Mouse (Mus musculus) heart, embryonic 14.5 days (tissue): Measurements from ENCODE around the gene Tmem8b. TPM values are rescaled to one million over a fixed set of nuclear protein-coding genes. Genes with fewer than 3 reads are reported as not detected.

Source experiments
- ATAC-seq: fragments of 200-750 bp; cut with Nextera tagmentation; 2 replicates; pipeline ENCODE4 v1.8.0; 2017; ENCODE audit warnings: low read depth, moderate TSS enrichment; ENCODE audit not compliant: insufficient number of reproducible peaks, insufficient read depth, low FRiP score
- H3K27ac ChIP-seq, 2 experiments: fragments of 200-500 bp in 1 of 2; fragments of 300-500 bp in 1 of 2; sonication (generic) in 1 of 2; replicated peaks in 1 of 2; 2 replicates each; pipeline ENCODE4 v1.5.1; 2012 to 2014; ENCODE audit warnings: low read depth in 2 of 2, low read length in 2 of 2, control low read depth in 1 of 2, mild to moderate bottlenecking in 1 of 2, mixed read lengths in 1 of 2; ENCODE audit not compliant: control insufficient read depth in 1 of 2, insufficient read depth in 1 of 2
- H3K27me3 ChIP-seq: fragments of 300-500 bp; sonication (generic); 2 replicates; pipeline ENCODE4 v1.6.1; 2014; ENCODE audit warnings: mild to moderate bottlenecking, low read length, control low read depth; ENCODE audit not compliant: control insufficient read depth, insufficient read depth
- H3K36me3 ChIP-seq: fragments of 300-500 bp; sonication (generic); 2 replicates; pipeline ENCODE4 v1.6.1; 2014; ENCODE audit warnings: mild to moderate bottlenecking, control low read depth, low read length, mixed read lengths; ENCODE audit not compliant: control insufficient read depth, insufficient read depth
- H3K4me1 ChIP-seq, 2 experiments: fragments of 200-500 bp in 1 of 2; fragments of 300-500 bp in 1 of 2; sonication (generic) in 1 of 2; 2 replicates each; pipeline ENCODE4 v1.6.1; 2012 to 2014; ENCODE audit warnings: low read length in 2 of 2, control low read depth in 1 of 2, mixed read lengths in 1 of 2; ENCODE audit not compliant: control insufficient read depth in 2 of 2, insufficient read depth in 2 of 2
- H3K4me2 ChIP-seq: fragments of 300-500 bp; sonication (generic); 2 replicates; pipeline ENCODE4 v1.6.1; 2014; ENCODE audit warnings: mild to moderate bottlenecking, low read length
- H3K4me3 ChIP-seq, 2 experiments: fragments of 200-500 bp in 1 of 2; fragments of 300-500 bp in 1 of 2; sonication (generic) in 1 of 2; 2 replicates each; pipeline ENCODE4 v1.5.1; 2012 to 2014; ENCODE audit warnings: low read length in 2 of 2, mild to moderate bottlenecking in 2 of 2, control low read depth in 1 of 2, low read depth in 1 of 2, moderate library complexity in 1 of 2; ENCODE audit not compliant: control insufficient read depth in 1 of 2, insufficient read depth in 1 of 2
- H3K9ac ChIP-seq: fragments of 300-500 bp; sonication (generic); 2 replicates; pipeline ENCODE4 v1.6.1; 2014; ENCODE audit warnings: mild to moderate bottlenecking, low read length
- H3K9me3 ChIP-seq: fragments of 300-500 bp; sonication (generic); 2 replicates; pipeline ENCODE4 v1.6.1; 2016; ENCODE audit warnings: low read length, control low read depth; ENCODE audit not compliant: control insufficient read depth
- WGBS: fragments of 180-500 bp; shearing (Covaris S2); extraction: QIAGEN DNeasy Blood & Tissue Kit; methylation state at CpG from one replicate; pipeline ENCODE4 v1.1.7; 2014; 5-methylcytosine and 5-hydroxymethylcytosine counted together
- polyA plus RNA-seq: library from polyadenylated mRNA; unstranded; fragments of >200 nt; fragmentation: Nextera tagmentation; extraction: Ambion mirVana; gene quantifications from 2 replicates; pipeline ENCODE4 v1.2.1, GENCODE M21; 2014

Tmem8b gene
- polyA plus RNA-seq, 1 experiment from 2014 or later = 4.5 TPM

DNA sequence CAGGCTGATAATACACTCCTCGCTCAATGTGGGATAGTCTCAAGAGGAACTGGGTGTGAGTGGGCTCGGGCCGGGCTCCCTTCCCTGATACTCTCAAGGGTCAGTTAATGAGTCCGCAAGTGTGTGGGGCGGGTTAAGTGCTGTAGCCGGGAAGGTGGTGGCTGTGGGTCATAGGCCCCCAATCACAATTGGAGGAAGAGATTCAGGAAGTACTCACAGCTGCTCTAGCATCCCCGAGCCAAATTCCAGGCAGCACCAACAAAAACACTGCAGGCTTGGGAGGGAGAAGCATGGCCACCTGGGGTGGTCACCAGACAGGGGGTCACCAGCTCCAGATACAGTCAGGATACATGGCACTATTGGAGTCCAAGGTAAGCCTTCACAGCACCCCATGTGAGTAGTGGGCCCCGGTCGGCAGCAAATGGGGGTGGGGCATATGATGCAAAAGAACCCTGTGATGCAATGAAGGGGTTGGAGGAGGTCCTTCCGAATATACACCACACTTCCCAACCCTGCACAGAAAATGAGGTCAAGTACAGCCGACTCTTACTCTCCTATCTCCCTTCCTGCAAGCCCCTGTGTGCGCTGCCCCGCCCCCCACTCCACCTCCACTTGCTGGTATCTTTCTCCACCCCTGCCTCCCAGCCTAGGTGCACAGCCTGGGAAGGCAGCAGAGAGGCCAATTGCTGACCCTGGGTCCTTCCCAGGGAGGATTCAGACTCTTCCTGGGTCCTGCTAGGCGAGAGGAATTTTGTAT is 61.2 kb downstream of the Tmem8b start, which contains the start of gene Spaar:
Gene Spaar, plus strand, starts transcription at position 241 of the 757 bp plus-strand sequence.
- Histone ChIP-seq H3K4me2 (peak within 1 kb of the TSS; percentile 43), H3K9me3 (no peaks in the 10 kb centered on the region)
- ATAC-seq = no peak

DNA sequence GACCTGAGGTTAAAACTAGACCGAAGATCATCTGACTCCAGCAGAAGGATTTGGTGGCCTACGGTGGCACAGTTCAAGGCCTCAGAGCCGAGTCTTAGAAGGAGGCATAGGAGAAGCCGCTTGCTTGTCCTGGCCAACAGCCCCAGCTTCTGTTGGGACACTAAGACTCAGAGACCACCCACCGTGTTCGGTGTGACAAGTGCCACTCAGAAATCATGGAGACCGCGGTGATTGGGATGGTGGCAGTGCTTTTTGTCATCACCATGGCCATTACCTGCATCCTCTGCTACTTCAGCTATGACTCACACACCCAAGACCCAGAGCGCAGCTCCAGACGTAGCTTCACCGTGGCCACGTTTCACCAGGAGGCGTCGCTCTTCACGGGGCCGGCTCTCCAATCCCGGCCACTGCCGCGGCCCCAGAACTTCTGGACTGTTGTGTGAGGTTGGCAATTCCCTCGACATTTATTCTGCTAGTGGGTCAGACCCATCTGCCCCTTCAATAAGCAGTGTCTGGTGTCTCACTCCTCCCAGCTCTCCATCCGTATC is 62.1 kb downstream of the Tmem8b start:
- H3K4me1 ChIP-seq = peaks cover 51 to 56% of the 10 kb centered on the region in 2 experiments

More for the DNA sequence above, 61.2 kb downstream of the Tmem8b start, which contains the start of gene Spaar:
- Histone ChIP-seq H3K36me3 (no peaks in the 10 kb centered on the region), H3K4me1 (peaks cover 51 to 56% of the 10 kb centered on the region in 2 experiments), H3K9ac (peak within 1 kb of the TSS; percentile 18), H3K4me3 (no peak within 1 kb of the TSS), H3K27ac (peak within 1 kb of the TSS; percentile 80 to 83), H3K27me3 (no peaks in the 10 kb centered on the region)
- WGBS = 32% methylated on average over 14 of the region's 14 CpGs

DNA sequence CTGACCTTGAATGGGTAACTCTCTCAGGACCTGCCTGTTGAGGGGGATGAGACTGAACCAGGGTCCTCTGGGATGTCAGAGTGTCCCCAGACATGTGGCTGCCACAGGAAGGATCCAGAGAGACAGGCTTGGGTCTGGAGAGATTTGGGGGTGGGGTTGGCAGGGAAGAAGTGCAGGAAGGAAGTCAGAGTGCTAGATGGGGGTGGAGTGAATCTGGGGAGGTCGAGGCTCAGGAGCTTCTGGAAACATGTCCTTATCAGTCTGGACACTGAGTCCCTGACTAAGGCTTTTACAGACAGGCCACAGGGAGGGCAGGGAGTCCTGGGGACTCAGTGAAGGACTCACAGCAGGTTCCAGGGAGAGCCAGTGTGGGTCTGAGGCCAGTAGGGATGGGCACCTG is 63.4 kb downstream of the Tmem8b start:
- H3K4me2 ChIP-seq = no peak overlapping the region
- ATAC-seq = no peak
- WGBS = 0% methylated on average over 1 of the region's 1 CpGs
- H3K36me3 ChIP-seq = no peaks in the 10 kb centered on the region
- H3K27me3 ChIP-seq = no peaks in the 10 kb centered on the region
- no peak overlapping the region for H3K9ac ChIP-seq
- H3K9me3 ChIP-seq = no peaks in the 10 kb centered on the region
- H3K4me3 ChIP-seq = no peak overlapping the region
- peaks cover 50% of the 10 kb centered on the region in 2 experiments for H3K4me1 ChIP-seq
- H3K27ac ChIP-seq = no peak overlapping the region

More for the DNA sequence above, 62.1 kb downstream of the Tmem8b start:
- WGBS = 52% methylated on average over 21 of the region's 21 CpGs
- ATAC-seq = no peak
- Histone ChIP-seq H3K4me2 (0 out of 2 replicates have a peak overlapping the region, but pooled peaks have one; percentile 9), H3K27ac (peak overlapping the region; percentile 39 to 80; a peak in 3 of 4 replicates), H3K4me3 (no peak overlapping the region), H3K9ac (no peak overlapping the region), H3K9me3 (no peaks in the 10 kb centered on the region), H3K27me3 (no peaks in the 10 kb centered on the region), H3K36me3 (no peaks in the 10 kb centered on the region)

GRCm38 (mm10) chr4:43733186-43733585 is 64.4 kb downstream of the Tmem8b start:
- no peak overlapping the region for H3K9ac ChIP-seq
- no peaks in the 10 kb centered on the region for H3K27me3 ChIP-seq
- no peak overlapping the region for H3K4me2 ChIP-seq
- peaks cover 40% of the 10 kb centered on the region in 2 experiments for H3K4me1 ChIP-seq
- 57% methylated on average over 5 of the region's 5 CpGs for WGBS
- no peak for ATAC-seq
- H3K4me3 ChIP-seq = no peak overlapping the region
- no peaks in the 10 kb centered on the region for H3K36me3 ChIP-seq
- no peak overlapping the region for H3K27ac ChIP-seq
- no peaks in the 10 kb centered on the region for H3K9me3 ChIP-seq

GRCm38 (mm10) chr4:43737144-43737543 is 68.4 kb downstream of the Tmem8b start:
- no peak for ATAC-seq
- H3K27ac ChIP-seq = no peak overlapping the region
- peaks cover 9 to 10% of the 10 kb centered on the region in 2 experiments for H3K4me1 ChIP-seq
- no peak overlapping the region for H3K4me3 ChIP-seq
- no peaks in the 10 kb centered on the region for H3K9me3 ChIP-seq
- no peak overlapping the region for H3K9ac ChIP-seq
- H3K36me3 ChIP-seq = no peaks in the 10 kb centered on the region
- WGBS = 70% methylated on average over 6 of the region's 6 CpGs
- no peak overlapping the region for H3K4me2 ChIP-seq
- H3K27me3 ChIP-seq = no peaks in the 10 kb centered on the region

DNA sequence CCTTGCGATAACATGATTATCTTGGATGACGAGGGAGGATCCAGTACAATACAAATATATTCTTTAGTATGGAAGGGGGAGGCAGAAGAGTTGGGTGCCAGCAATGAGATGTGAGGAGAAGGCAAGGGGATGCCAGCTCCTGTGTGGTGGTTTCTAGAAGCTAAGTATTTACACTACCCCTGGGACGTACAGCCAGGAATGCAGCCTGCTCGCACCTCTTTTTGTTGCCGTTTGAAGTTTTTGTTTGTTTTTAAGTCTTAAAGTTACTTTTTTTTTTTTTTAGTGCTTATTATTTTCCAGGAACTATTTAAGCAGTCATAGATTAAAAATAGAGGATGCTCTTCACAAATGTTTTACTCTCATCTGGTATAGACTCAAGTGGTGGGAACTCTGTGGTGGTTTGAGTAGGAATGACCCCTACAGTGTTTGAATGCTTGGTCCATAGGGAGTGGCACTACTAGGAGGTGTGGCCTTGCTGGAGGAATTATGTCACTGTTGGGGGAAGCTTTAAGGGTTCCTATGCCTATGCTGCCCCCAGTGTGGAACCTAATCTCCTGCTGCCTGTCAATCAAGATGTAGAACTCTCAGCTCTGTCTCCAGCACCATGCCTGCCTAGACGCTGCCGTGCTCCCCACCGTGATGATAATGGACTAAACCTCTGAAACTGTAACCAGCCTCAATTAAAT is 70.4 kb downstream of the Tmem8b start:
- 43% methylated on average over 8 of the region's 8 CpGs for WGBS

GRCm38 (mm10) chr4:43741526-43741925 is 72.8 kb downstream of the Tmem8b start:
- H3K27me3 ChIP-seq = no peaks in the 10 kb centered on the region
- no peak overlapping the region for H3K4me2 ChIP-seq
- no peaks in the 10 kb centered on the region for H3K9me3 ChIP-seq
- no peaks in the 10 kb centered on the region for H3K36me3 ChIP-seq
- H3K4me3 ChIP-seq = no peak overlapping the region
- H3K4me1 ChIP-seq = no peaks in the 10 kb centered on the region
- H3K9ac ChIP-seq = no peak overlapping the region
- WGBS = 55% methylated on average over 5 of the region's 5 CpGs
- H3K27ac ChIP-seq = no peak overlapping the region
- no peak for ATAC-seq

More for the DNA sequence above, 70.4 kb downstream of the Tmem8b start:
- Histone ChIP-seq H3K4me2 (no peak overlapping the region), H3K9me3 (no peaks in the 10 kb centered on the region), H3K9ac (no peak overlapping the region), H3K27ac (no peak overlapping the region), H3K36me3 (no peaks in the 10 kb centered on the region), H3K4me3 (no peak overlapping the region), H3K4me1 (no peaks in the 10 kb centered on the region), H3K27me3 (no peaks in the 10 kb centered on the region)
- ATAC-seq = no peak
